Mouse (Mus musculus) megakaryocyte, embryonic 14.5 days (primary cell): Measurements from ENCODE around the gene Olfr1506.

Experiments used
- FLI1 ChIP-seq: IDR thresholded peaks from 2 replicates; pipeline ENCODE4 v1.6.1; 2012; ENCODE audit warnings: low read length, inconsistent platforms, mixed read lengths
- GATA1 ChIP-seq: IDR thresholded peaks from 3 replicates; pipeline ENCODE4 v1.6.1; 2012; ENCODE audit warnings: mixed read lengths, low read length, inconsistent platforms, borderline replicate concordance

DNA sequence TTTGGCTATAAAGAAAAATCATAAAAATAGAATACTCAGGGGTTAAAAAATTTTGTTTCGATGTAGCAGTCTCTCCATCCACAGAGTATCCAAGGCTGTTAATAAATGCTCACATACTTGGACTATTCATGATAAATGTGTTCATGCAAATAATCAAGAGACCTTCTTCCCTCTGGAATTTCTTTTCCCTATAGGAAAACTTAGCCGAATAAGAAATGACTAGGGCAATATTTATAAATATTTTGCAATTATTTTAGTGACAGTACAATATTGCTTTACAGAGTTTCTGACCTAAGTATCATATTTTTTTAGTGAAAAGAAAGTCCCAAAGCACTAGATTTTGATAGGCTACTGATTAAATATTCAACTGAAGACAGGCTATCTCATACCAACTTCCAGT lies 46.6 kb upstream of the Olfr1506 start, which contains the start of gene Olfr1271:
- TF ChIP-seq GATA1, result no peak
- TF ChIP-seq FLI1, result no peak
